Mouse (Mus musculus) neural tube, embryonic 12.5 days (tissue): Measurements from ENCODE around the gene Reg2. TPM values are rescaled to one million over a fixed set of nuclear protein-coding genes. Genes with fewer than 3 reads are reported as not detected.
"Not testable (repeated sequence)": the region's sequence is repeated elsewhere in the genome, so short reads cannot be mapped to it uniquely, and the experiment has no call there.

ENCODE experiments used
- ATAC-seq: fragments of 200-750 bp; cut with Nextera tagmentation; 2 replicates; pipeline ENCODE4 v1.8.0; 2017; ENCODE audit warnings: low read depth, mild to moderate bottlenecking, moderate TSS enrichment, moderate library complexity; ENCODE audit not compliant: low FRiP score
- H3K27ac ChIP-seq: fragments of 300-500 bp; sonication (generic); 2 replicates; pipeline ENCODE4 v1.5.1; 2016
- H3K27me3 ChIP-seq: fragments of 300-500 bp; sonication (generic); replicated peaks from 2 replicates; pipeline ENCODE4 v1.6.1; 2016; ENCODE audit warnings: mild to moderate bottlenecking
- H3K36me3 ChIP-seq: fragments of 300-500 bp; sonication (generic); 2 replicates; pipeline ENCODE4 v1.6.1; 2016; ENCODE audit warnings: mild to moderate bottlenecking
- H3K4me1 ChIP-seq: fragments of 300-500 bp; sonication (generic); 2 replicates; pipeline ENCODE4 v1.6.1; 2016
- H3K4me2 ChIP-seq: fragments of 300-500 bp; sonication (generic); replicated peaks from 2 replicates; pipeline ENCODE4 v1.6.1; 2016; ENCODE audit warnings: mild to moderate bottlenecking
- H3K4me3 ChIP-seq: fragments of 300-500 bp; sonication (generic); 2 replicates; pipeline ENCODE4 v1.5.1; 2016
- H3K9ac ChIP-seq: fragments of 300-500 bp; sonication (generic); 2 replicates; pipeline ENCODE4 v1.6.1; 2016; ENCODE audit warnings: mild to moderate bottlenecking
- H3K9me3 ChIP-seq: fragments of 300-500 bp; sonication (generic); 2 replicates; pipeline ENCODE4 v1.6.1; 2016; ENCODE audit warnings: mild to moderate bottlenecking
- WGBS: fragments of 180-500 bp; shearing (Covaris S2); methylation state at CpG from one replicate; pipeline ENCODE4 v1.1.7; 2016; 5-methylcytosine and 5-hydroxymethylcytosine counted together
- polyA plus RNA-seq: library from polyadenylated mRNA; unstranded; fragments of >200 nt; fragmentation: Nextera tagmentation; extraction: Ambion mirVana; gene quantifications from 2 replicates; pipeline ENCODE4 v1.2.1, GENCODE M21; 2016

Gene Reg2
- polyA plus RNA-seq: not detected in 2 replicates

DNA sequence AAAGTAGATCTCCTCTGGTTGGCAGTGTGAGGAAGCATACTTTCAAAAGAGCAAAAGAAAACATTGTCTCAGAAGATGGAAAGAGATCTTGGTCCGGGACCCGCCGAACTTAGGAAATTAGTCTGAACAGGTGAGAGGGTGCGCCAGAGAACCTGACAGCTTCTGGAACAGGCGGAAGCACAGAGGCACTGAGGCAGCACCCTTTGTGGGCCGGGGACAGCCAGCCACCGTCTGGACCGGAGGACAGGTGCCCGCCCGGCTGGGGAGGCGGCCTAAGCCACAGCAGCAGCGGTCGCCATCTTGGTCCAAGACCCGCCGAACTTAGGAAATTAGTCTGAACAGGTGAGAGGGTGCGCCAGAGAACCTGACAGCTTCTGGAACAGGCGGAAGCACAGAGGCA, at the start of gene Reg2:
TSS of gene Reg2 (plus strand) at position 301 of the 400 bp plus-strand sequence.
- not testable (repeated sequence) for H3K4me2 ChIP-seq

DNA sequence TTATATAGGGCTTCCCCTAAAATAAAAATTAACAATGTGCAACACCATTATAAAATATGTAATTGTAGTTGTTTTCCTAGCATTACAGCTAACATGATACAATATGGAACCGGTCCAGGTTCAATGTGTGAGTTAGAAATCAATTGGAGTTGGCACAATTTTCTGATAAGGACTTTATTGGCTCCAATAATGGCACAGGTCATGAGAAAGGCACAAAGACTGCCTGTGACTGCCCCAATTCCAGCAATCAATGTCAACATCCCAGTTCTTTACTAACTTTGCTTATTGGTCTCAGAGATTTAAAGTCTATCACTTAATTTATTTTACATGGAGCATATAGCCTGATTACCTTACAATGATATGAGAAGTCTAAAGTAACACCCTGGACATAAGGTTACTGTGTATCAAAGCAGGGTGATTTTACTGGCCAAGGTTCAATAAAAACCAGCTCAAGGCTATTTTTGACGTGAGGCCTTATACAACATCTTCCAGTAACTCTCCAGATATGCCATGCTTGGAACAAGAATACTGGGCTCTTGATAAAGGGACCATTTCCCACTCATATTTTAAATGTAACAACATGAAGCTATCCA, 33.4 kb upstream of the Reg2 start:
- H3K27me3 ChIP-seq: no peaks in the 10 kb centered on the region
- H3K4me3 ChIP-seq: no peak overlapping the region
- no peaks in the 10 kb centered on the region for H3K9me3 ChIP-seq
- no peak overlapping the region for H3K9ac ChIP-seq
- no peaks in the 10 kb centered on the region for H3K4me1 ChIP-seq
- no peak overlapping the region for H3K4me2 ChIP-seq
- H3K36me3 ChIP-seq: no peaks in the 10 kb centered on the region
- 60% methylated on average over 2 of the region's 2 CpGs for WGBS
- ATAC-seq: no peak
- H3K27ac ChIP-seq: no peak overlapping the region

More for the DNA sequence above, at the start of gene Reg2:
- not testable (repeated sequence) for H3K9me3 ChIP-seq, H3K27ac ChIP-seq, ATAC-seq, H3K36me3 ChIP-seq, H3K27me3 ChIP-seq, H3K9ac ChIP-seq, H3K4me1 ChIP-seq, H3K4me3 ChIP-seq
- 97% methylated on average over 5 of the region's 17 CpGs for WGBS

DNA sequence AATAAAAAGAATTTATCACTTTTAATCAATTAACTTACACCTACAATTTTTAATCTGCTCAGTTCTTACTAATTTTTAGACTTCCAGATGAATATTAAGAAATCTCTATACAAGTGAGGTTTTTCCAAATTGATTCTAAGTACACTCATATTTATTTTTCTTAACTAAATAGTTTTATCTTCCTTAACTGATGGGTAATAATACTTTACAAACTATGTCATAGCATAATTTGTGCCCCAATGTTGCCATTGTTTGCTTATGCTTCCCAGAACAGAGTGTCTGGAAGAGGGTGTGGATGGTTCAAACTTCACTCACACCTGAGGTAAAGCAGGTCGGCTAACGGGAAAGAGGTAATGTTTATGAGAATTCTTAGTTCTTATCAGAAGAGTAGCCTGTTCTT, 25.1 kb upstream of the Reg2 start, which contains the start of gene Reg3b:
TSS of gene Reg3b (plus strand) at position 301 of the 400 bp plus-strand sequence.
- H3K36me3 ChIP-seq: no peaks in the 10 kb centered on the region
- no peaks in the 10 kb centered on the region for H3K9me3 ChIP-seq
- no peak for ATAC-seq
- H3K4me1 ChIP-seq: no peaks in the 10 kb centered on the region
- no peak within 1 kb of the TSS for H3K4me3 ChIP-seq
- no peak within 1 kb of the TSS for H3K4me2 ChIP-seq
- H3K9ac ChIP-seq: no peak within 1 kb of the TSS
- no peaks in the 10 kb centered on the region for H3K27me3 ChIP-seq
- WGBS: 93% methylated on average over 2 of the region's 2 CpGs
- H3K27ac ChIP-seq: no peak within 1 kb of the TSS

GRCm38 (mm10) chr6:78378765-78379164, 16.7 kb upstream of the Reg2 start, which contains the start of gene Reg3d:
Gene Reg3d, minus strand, starts transcription at chr6:78378865.
- ATAC-seq: no peak
- WGBS: 76% methylated on average over 2 of the region's 2 CpGs
- no peak within 1 kb of the TSS for H3K4me3 ChIP-seq
- no peaks in the 10 kb centered on the region for H3K36me3 ChIP-seq
- H3K27ac ChIP-seq: no peak within 1 kb of the TSS
- no peaks in the 10 kb centered on the region for H3K27me3 ChIP-seq
- no peaks in the 10 kb centered on the region for H3K9me3 ChIP-seq
- H3K9ac ChIP-seq: no peak within 1 kb of the TSS
- no peaks in the 10 kb centered on the region for H3K4me1 ChIP-seq
- H3K4me2 ChIP-seq: no peak within 1 kb of the TSS

- Histone ChIP-seq H3K27me3 (no peaks in the 10 kb centered on the region), H3K9ac (no peak within 1 kb of the TSS), H3K36me3 (no peaks in the 10 kb centered on the region), H3K4me2 (no peak within 1 kb of the TSS), H3K27ac (no peak within 1 kb of the TSS), H3K4me1 (no peaks in the 10 kb centered on the region), H3K4me3 (no peak within 1 kb of the TSS), H3K9me3 (no peaks in the 10 kb centered on the region)
- ATAC-seq: no peak
These were observed 15.0 kb upstream of the Reg2 start, which contains the start of gene Reg3a for GRCm38 (mm10) chr6:78380409-78380808. Gene Reg3a, plus strand, starts transcription at chr6:78380709.

DNA sequence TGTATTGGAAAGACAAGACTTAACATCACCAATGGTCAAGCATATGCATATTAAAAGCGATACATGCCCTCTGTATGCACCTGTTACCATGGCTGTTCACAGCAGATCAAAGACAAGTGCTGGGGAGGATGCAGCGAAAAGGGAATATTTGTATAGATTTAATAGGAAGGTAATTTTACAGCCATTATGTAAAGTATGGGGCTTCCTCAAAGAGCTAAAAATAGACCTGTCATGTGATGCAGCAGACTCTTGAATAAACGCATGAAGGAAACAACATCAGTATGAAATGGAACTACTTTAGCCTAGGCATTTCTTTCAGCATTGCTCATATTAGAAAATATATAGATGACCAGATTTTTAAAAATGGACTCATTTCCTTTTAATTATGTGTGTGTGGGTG, 9.8 kb upstream of the Reg2 start:
- WGBS: 86% methylated on average over 3 of the region's 3 CpGs
- Histone ChIP-seq H3K4me1 (no peaks in the 10 kb centered on the region), H3K27ac (no peak overlapping the region), H3K9me3 (no peaks in the 10 kb centered on the region), H3K4me3 (no peak overlapping the region), H3K9ac (no peak overlapping the region), H3K36me3 (no peaks in the 10 kb centered on the region), H3K4me2 (no peak overlapping the region), H3K27me3 (no peaks in the 10 kb centered on the region)
- no peak for ATAC-seq

DNA sequence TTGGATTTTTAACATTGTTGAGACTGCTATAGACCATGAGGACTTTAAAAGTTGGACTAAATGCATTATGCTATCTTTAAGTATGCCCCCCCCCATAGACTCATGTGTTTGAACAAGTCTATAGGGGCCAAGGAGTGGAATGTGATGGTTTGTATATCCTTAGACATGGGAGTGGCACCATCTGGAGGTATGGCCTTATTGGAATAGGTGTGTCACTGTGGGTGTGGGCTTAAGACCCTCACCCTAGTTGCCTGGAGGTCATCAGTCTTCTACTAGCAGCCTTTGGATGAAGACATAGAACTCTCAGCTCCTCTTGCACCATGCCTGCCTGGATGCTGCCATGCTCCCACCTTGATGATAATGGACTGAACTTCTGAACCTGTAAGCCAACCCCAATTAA, 27.0 kb downstream of the Reg2 start, which contains the start of gene Reg1:
TSS of gene Reg1 (plus strand) at position 301 of the 400 bp plus-strand sequence.
- H3K27me3 ChIP-seq, H3K4me3 ChIP-seq, H3K36me3 ChIP-seq, H3K4me2 ChIP-seq, ATAC-seq, H3K9ac ChIP-seq, H3K27ac ChIP-seq, H3K9me3 ChIP-seq, H3K4me1 ChIP-seq: not testable (repeated sequence)

- Histone ChIP-seq H3K36me3 (no peaks in the 10 kb centered on the region), H3K9ac (no peak overlapping the region), H3K4me2 (no peak overlapping the region), H3K27me3 (no peaks in the 10 kb centered on the region), H3K27ac (no peak overlapping the region), H3K9me3 (no peaks in the 10 kb centered on the region), H3K4me3 (no peak overlapping the region), H3K4me1 (no peaks in the 10 kb centered on the region)
- 92% methylated on average over 3 of the region's 3 CpGs for WGBS
- ATAC-seq: no peak
These were observed 30.1 kb downstream of the Reg2 start for GRCm38 (mm10) chr6:78425497-78425896.

GRCm38 (mm10) chr6:78447202-78447601, 51.8 kb downstream of the Reg2 start:
- no peaks in the 10 kb centered on the region for H3K27me3 ChIP-seq
- 73% methylated on average over 1 of the region's 1 CpGs for WGBS
- no peak for ATAC-seq

DNA sequence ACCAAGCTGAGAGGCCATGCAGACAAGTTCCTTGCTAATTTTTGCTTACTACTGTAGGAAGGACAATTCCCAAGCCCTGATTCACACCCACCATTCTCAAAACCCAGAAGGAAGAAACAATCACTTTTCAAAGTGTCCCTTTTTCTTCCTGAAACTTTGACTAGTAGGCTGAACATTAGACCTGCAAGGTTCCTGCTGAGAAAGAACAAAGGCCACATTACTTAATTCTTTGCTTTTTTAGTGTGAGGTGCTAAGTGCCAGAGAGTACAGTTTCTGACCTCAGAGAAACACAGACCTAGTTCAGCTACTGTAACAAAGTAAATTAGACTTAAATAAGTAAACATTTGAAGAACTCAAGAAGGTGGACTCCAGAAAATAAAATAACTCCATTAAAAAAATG, 53.0 kb downstream of the Reg2 start:
- H3K9ac ChIP-seq: no peak overlapping the region
- H3K4me3 ChIP-seq: no peak overlapping the region
- no peak overlapping the region for H3K27ac ChIP-seq
- no peaks in the 10 kb centered on the region for H3K27me3 ChIP-seq
- no peaks in the 10 kb centered on the region for H3K36me3 ChIP-seq
- no peaks in the 10 kb centered on the region for H3K4me1 ChIP-seq
- ATAC-seq: no peak
- no peaks in the 10 kb centered on the region for H3K9me3 ChIP-seq
- H3K4me2 ChIP-seq: no peak overlapping the region

More at GRCm38 (mm10) chr6:78447202-78447601, 51.8 kb downstream of the Reg2 start:
- Histone ChIP-seq H3K9ac (no peak overlapping the region), H3K4me3 (no peak overlapping the region), H3K4me2 (no peak overlapping the region), H3K9me3 (no peaks in the 10 kb centered on the region), H3K4me1 (no peaks in the 10 kb centered on the region), H3K27ac (no peak overlapping the region), H3K36me3 (no peaks in the 10 kb centered on the region)

DNA sequence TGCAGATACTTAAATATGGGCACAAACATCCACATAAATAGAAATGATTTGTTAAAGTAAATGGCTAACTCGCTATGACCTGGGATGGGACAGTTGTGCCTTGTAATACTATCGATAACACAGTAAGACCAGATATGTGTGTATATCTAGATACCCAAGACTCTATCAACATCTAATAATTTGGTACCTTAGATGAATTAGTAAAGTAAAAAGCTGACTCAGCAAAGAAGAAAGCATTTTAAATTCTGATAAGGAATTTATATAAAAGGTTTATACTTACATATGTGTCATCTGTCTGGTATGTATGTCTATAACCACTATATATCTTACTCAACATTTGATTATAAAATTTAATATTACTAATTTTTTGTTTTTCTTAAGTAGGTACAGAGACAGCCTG, 57.4 kb downstream of the Reg2 start:
- no peaks in the 10 kb centered on the region for H3K36me3 ChIP-seq
- no peak overlapping the region for H3K9ac ChIP-seq
- H3K4me3 ChIP-seq: no peak overlapping the region
- no peaks in the 10 kb centered on the region for H3K27me3 ChIP-seq
- H3K9me3 ChIP-seq: no peaks in the 10 kb centered on the region
- no peak overlapping the region for H3K4me2 ChIP-seq
- whole genome bisulfite sequencing: 88% methylated on average over 2 of the region's 2 CpGs
- no peak for ATAC-seq
- no peak overlapping the region for H3K27ac ChIP-seq
- H3K4me1 ChIP-seq: no peaks in the 10 kb centered on the region
